Mouse (Mus musculus) brain, embryonic 14.5 days (tissue): ENCODE results near the gene Eml2. TPM values are rescaled to one million over a fixed set of nuclear protein-coding genes. Genes with fewer than 3 reads are reported as not detected.
A peak's percentile ranks its signal among the peaks of the same experiment; 100 is the strongest.

ENCODE experiments used
- DNase-seq: peaks from one replicate; pipeline ENCODE4 v3.0.0-alpha.2; 2011; ENCODE audit warnings: low read depth
- CTCF ChIP-seq: fragments of 200-500 bp; IDR thresholded peaks from 2 replicates; pipeline ENCODE4 v1.5.1; 2012; ENCODE audit warnings: inconsistent platforms, mild to moderate bottlenecking, moderate library complexity, borderline replicate concordance; ENCODE audit not compliant: insufficient read depth, insufficient read length; ENCODE audit errors: extremely low read depth
- POLR2A ChIP-seq: fragments of 200-500 bp; IDR thresholded peaks from 2 replicates; pipeline ENCODE4 v1.6.1; 2012; ENCODE audit warnings: mild to moderate bottlenecking, inconsistent platforms, borderline replicate concordance; ENCODE audit not compliant: poor library complexity, insufficient read depth, insufficient read length, severe bottlenecking; ENCODE audit errors: extremely low read depth
- polyA plus RNA-seq: library from polyadenylated mRNA; depleted of rRNA; stranded (reverse); fragments of >200 nt; gene quantifications from 2 replicates; pipeline ENCODE4 v1.2.3, GENCODE M21; 2012

The Eml2 gene
- polyA plus RNA-seq, 1 experiment, result 42.4 TPM

DNA sequence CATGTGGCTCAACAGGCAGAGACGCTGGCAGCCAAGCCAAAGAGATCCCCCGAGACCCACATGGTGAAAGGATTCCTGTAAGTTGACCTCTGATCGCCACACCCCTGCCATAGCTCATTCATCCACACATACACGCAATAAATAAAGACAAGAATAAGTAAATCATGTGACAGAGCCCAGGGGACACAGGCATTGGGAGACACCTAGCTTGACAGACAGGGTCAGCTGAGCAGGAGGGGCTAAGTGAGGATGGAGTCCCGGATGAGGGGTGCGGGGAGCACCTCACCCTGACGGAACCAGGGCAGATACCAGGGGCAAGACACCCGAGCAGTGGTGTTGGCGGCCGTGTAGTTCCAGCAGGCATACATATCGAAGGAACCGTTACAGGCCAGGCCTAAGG is 12.5 kb upstream of the Eml2 start:
- DNase-seq, result no peak
- TF ChIP-seq CTCF (no peak), POLR2A (no peak)

GRCm38 (mm10) chr7:19164189-19164588 is 12.0 kb upstream of the Eml2 start:
- peak; percentile 51 for DNase-seq

GRCm38 (mm10) chr7:19164978-19165377 is 11.2 kb upstream of the Eml2 start:
- no peak for DNase-seq
- no peak for TF ChIP-seq CTCF
- TF ChIP-seq POLR2A, result no peak

More at GRCm38 (mm10) chr7:19164189-19164588, 12.0 kb upstream of the Eml2 start:
- no peak for TF ChIP-seq CTCF
- TF ChIP-seq POLR2A, result no peak

- no peak for TF ChIP-seq CTCF
- TF ChIP-seq POLR2A, result no peak
- DNase-seq, result peak; percentile 74
Measured at GRCm38 (mm10) chr7:19165656-19166423, 10.4 kb upstream of the Eml2 start, which contains the start of gene Gipr. TSS of gene Gipr (minus strand) at chr7:19166127.

DNA sequence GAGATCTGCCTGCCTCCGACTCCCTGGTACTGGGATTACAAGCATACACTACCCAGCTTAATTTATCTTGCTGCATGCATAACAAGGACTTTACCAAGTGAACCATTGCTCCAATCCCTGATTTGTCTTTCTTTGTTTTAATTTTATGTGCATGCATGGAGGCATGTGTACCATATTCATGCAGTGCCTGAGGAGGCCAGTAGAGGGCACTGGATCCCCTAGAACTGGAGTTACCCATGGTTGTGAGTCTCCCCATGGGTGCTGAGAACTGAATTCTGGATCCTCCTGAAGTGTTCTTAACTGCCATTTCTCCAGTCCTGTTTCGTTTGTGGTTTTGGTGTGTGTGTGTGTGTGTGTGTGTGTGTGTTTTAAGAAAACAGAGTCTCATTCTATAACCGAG is 9.2 kb upstream of the Eml2 start:
- no peak for DNase-seq
- TF ChIP-seq POLR2A, result no peak
- TF ChIP-seq CTCF, result peak; percentile 16; the same call in 1 of the 2 replicates

DNA sequence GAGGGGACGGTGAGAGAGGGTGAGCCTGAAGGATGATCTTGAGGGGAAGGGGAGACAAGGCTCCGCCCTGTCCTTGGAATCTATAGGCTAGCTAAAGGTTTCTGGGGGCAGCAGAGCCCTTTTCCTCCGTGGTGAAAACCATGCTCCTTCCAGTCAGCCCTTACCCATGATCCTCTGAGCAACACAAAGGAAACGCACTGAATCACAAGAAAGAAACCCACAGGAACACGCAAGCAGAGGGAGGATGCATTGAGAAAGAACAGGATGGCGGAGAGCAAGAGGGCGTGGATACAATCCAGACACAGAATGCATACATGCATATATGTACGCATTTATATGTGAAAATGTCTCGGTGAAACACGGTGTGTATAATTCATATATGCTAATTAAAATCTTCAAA is 6.7 kb upstream of the Eml2 start:
- no peak for DNase-seq
- no peak for TF ChIP-seq POLR2A
- TF ChIP-seq CTCF, result no peak

GRCm38 (mm10) chr7:19170142-19170541 is 6.1 kb upstream of the Eml2 start:
- peak; percentile 86 for DNase-seq
- TF ChIP-seq CTCF (no peak), POLR2A (no peak)

DNA sequence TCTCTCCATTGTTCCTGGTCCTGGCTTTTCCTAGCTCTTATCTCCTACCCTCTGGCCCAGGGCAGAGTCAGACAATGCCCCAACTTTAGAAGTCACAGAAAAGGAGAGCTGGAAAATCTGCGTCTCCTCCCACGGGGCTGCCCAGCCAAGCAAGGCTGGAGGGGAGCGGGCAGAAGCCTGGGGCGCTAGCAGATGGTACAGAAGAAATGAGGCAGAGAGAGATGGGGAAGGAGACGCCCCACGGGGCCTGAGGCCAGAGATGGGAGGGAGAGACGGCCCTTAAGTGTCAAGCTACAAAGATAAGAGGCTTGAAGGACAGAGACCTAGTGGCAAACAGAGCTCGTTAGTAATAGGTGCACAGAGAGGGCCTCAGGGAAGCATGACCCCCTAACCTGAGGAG is 4.4 kb upstream of the Eml2 start:
- DNase-seq, result no peak
- no peak for TF ChIP-seq CTCF

GRCm38 (mm10) chr7:19172874-19173273 is 3.3 kb upstream of the Eml2 start:
- peak; percentile 90 for TF ChIP-seq CTCF
- no peak for TF ChIP-seq POLR2A
- DNase-seq, result peak; percentile 93

GRCm38 (mm10) chr7:19176516-19176947 is 311 bp downstream of the Eml2 start:
- TF ChIP-seq POLR2A (no peak), CTCF (no peak)
- no peak for DNase-seq

DNA sequence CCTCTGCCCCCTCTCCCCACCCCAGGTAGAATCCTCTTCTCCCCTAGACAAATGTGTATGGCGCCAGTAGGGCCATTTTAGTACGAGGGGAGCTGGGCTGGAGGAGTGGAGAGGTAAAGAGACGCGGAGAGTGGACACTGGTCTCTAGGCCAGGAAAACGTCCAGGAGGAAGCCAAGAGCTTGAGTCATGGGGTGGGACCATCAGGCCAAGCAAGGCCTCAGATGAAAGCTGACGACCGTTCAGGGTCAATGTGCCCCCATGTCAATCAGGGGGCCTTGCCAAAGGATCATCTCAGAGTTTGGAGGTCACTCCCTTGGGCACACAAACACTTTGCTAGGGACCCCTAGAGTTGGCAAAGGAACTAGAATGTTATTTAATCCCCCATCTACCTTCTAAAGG is 995 bp downstream of the Eml2 start:
- DNase-seq, result no peak
- TF ChIP-seq CTCF, result no peak
- TF ChIP-seq POLR2A, result no peak

DNA sequence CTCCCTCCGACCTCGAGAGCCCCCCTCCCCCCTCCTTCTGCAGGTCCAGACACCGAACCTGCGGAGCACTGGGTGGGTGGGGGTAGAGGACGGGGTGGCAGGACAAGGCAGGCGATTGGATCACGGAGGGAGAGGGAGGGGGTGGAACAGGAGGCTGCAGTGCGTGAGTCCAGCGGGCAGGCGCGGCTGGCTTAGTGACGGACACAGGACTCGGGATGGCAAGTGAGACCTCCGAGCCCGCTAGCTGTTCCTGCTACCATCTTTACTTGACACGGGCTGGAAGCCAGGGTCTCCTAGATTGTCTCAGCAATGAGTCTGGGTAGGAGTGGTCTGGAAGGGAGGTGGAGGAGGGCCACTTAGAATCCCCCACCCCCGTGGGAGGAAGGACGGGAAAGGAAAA is 1.8 kb downstream of the Eml2 start:
- DNase-seq, result no peak
- TF ChIP-seq POLR2A, result no peak
- no peak for TF ChIP-seq CTCF

GRCm38 (mm10) chr7:19178443-19179092 is 2.3 kb downstream of the Eml2 start:
- TF ChIP-seq CTCF (peak; percentile 82), POLR2A (no peak)
- peak; percentile 71 for DNase-seq
